In genomic region chr10:30844191-30845010, GRCm38 (mm10) we compare ENCODE assay signal across 8 mouse cellular contexts. TPM values are rescaled to one million over a fixed set of nuclear protein-coding genes. Genes with fewer than 3 reads are reported as not detected.
A peak's percentile ranks its signal among the peaks of the same experiment; 100 is the strongest.
DNase-seq lines count a peak whose midpoint lies in the region; ATAC-seq and TF ChIP-seq lines count a peak whose summit lies in the region.

No protein-coding gene starts in this region.

- peak overlapping the region; percentile 65 for H3K4me2 ChIP-seq in heart, postnatal 0 days (ENCODE audit: low read depth, low read length)
- peak overlapping the region; percentile 86 for H3K4me2 ChIP-seq in midbrain, embryonic 15.5 days

- no peaks in the 10 kb centered on the region for H3K9me3 ChIP-seq in heart, postnatal 0 days (replicated peaks; ENCODE audit: control insufficient read depth, low read length)
- H3K9me3 ChIP-seq in midbrain, embryonic 15.5 days, result no peaks in the 10 kb centered on the region

- ATAC-seq in heart, postnatal 0 days (ENCODE audit: insufficient read depth, low read depth), result peak; percentile 5; the same call in 1 of the 2 replicates
- ATAC-seq in midbrain, embryonic 15.5 days (replicated peaks), result no peak
- no peak; the same call in 1 of the 2 replicates for ATAC-seq in monocyte, adult 5-6 weeks (replicated peaks; ENCODE audit: insufficient number of reproducible peaks, low FRiP score, low TSS enrichment, poor library complexity, severe bottlenecking)

- TF ChIP-seq EP300 in heart, postnatal 0 days (IDR thresholded peaks at IDR 0.05; ENCODE audit: low read depth), result no peak

- no peaks in the 10 kb centered on the region for H3K27me3 ChIP-seq in heart, postnatal 0 days (ENCODE audit: control insufficient read depth, insufficient read depth, low read length)
- peaks cover 50% of the 10 kb centered on the region for H3K27me3 ChIP-seq in midbrain, embryonic 15.5 days (replicated peaks)

- H3K9ac ChIP-seq in heart, postnatal 0 days (replicated peaks; ENCODE audit: low read depth, low read length), result peak overlapping the region; percentile 63
- H3K9ac ChIP-seq in midbrain, embryonic 15.5 days, result 0 out of 2 replicates have a peak overlapping the region, but pooled peaks have one; percentile 21

- peak overlapping the region; percentile 60 for H3K4me3 ChIP-seq in heart, postnatal 0 days (ENCODE audit: low read depth, low read length)
- H3K4me3 ChIP-seq in midbrain, embryonic 15.5 days, result peak overlapping the region; percentile 61

- peak; percentile 13 for DNase-seq in right cerebral cortex, postnatal 4 days
- no peak for DNase-seq in right cerebral cortex, postnatal 14 days
- peak; percentile 77 for DNase-seq in embryo, embryonic 9.5 days (ENCODE audit: extremely low spot score)
- peak; percentile 51 for DNase-seq in heart, postnatal 0 days (ENCODE audit: low spot score)
- peak; percentile 4 to 33 for DNase-seq in kidney, postnatal 36 days
- DNase-seq in natural killer cell, adult 2 months (ENCODE audit: low spot score in 2 of 2), result no peak

- peak overlapping the region; percentile 93 for H3K27ac ChIP-seq in heart, postnatal 0 days (ENCODE audit: low read depth)
- H3K27ac ChIP-seq in midbrain, embryonic 15.5 days, result no peak overlapping the region

- TF ChIP-seq CTCF in heart, postnatal 0 days (IDR thresholded peaks at IDR 0.05; ENCODE audit: low read depth), result no peak

- peaks cover 1% of the 10 kb centered on the region; the same call in 1 of the 2 replicates for H3K36me3 ChIP-seq in heart, postnatal 0 days (replicated peaks; ENCODE audit: control insufficient read depth, insufficient read depth, low read length)
- no peaks in the 10 kb centered on the region for H3K36me3 ChIP-seq in midbrain, embryonic 15.5 days (replicated peaks)

- peaks cover 14% of the 10 kb centered on the region for H3K4me1 ChIP-seq in heart, postnatal 0 days (ENCODE audit: control insufficient read depth, insufficient read depth)
- peaks cover 25% of the 10 kb centered on the region for H3K4me1 ChIP-seq in midbrain, embryonic 15.5 days

- WGBS in heart, postnatal 0 days, result 9% methylated on average over 30 of the region's 30 CpGs
- WGBS in midbrain, embryonic 15.5 days, result 3% methylated on average over 30 of the region's 30 CpGs

RNA-seq across cellular contexts. Expression of gene Hey2, which starts 1.8 kb away (rescaled TPM):
- 69.7 and 73.9 TPM in 2 replicates for total RNA-seq in heart, postnatal 0 days (2014; rRNA removed; ENCODE audit: low replicate concordance)
- 23.7 and 25.6 TPM in 2 replicates for polyA plus RNA-seq in heart, postnatal 0 days (2015; fragmentation: Nextera tagmentation; extraction: Ambion mirVana)
- 3.5 and 3.7 TPM in 2 replicates for polyA plus RNA-seq in midbrain, embryonic 15.5 days (2015; fragmentation: Nextera tagmentation; extraction: Ambion mirVana)
- total RNA-seq in monocyte, adult 5-6 weeks (2017), result not detected in 3 replicates

RNA-seq across cellular contexts. Expression of gene Ncoa7, which starts 41.3 kb away (rescaled TPM):
- total RNA-seq in heart, postnatal 0 days (2014; rRNA removed; ENCODE audit: low replicate concordance), result 1.3 and 9.2 TPM in 2 replicates
- polyA plus RNA-seq in heart, postnatal 0 days (2015; fragmentation: Nextera tagmentation; extraction: Ambion mirVana), result 5.4 and 6.5 TPM in 2 replicates
- 18.0 and 19.8 TPM in 2 replicates for polyA plus RNA-seq in midbrain, embryonic 15.5 days (2015; fragmentation: Nextera tagmentation; extraction: Ambion mirVana)
- 13.8 to 20.5 TPM (median 15.5 TPM) in 3 replicates for total RNA-seq in monocyte, adult 5-6 weeks (2017)

Comparison
In these comparisons a context has a peak if more than half of its experiments do, and no peak if none do; other contexts are left out.
1. DNase-seq: peak in right cerebral cortex, postnatal 4 days (single experiment), embryo, embryonic 9.5 days (single experiment), heart, postnatal 0 days (single experiment) and kidney, postnatal 36 days (2 of 2); none in right cerebral cortex, postnatal 14 days (single experiment) and natural killer cell, adult 2 months (0 of 2).
2. RNA of gene Hey2, which starts 1.8 kb away (total RNA-seq): 69.7 to 73.9 TPM in heart, postnatal 0 days; not detected in monocyte, adult 5-6 weeks; every median in the first group is over 10 times any median in the second.